Mouse (Mus musculus) gastrocnemius, postnatal 4 days (tissue): ENCODE measurements around the gene Lrrfip1. TPM values are rescaled to one million over a fixed set of nuclear protein-coding genes. Genes with fewer than 3 reads are reported as not detected.

Experiments used
- DNase-seq, 2 experiments: peaks; one replicate each; pipeline ENCODE4 v3.0.0; 2021 to 2022; ENCODE audit warnings: low spot score in 2 of 2, mixed read lengths in 2 of 2
- long read RNA-seq, 2 experiments: library from polyadenylated mRNA; stranded (forward); transcript quantifications; one replicate each; pipeline ENCODE4 v2.0.0; 2021
- total RNA-seq, 2 experiments: library from RNA; stranded (reverse); gene quantifications; 2 replicates each; pipeline ENCODE4 v1.2.3; 2021

Lrrfip1 gene
- total RNA-seq: 100 to 1,000 TPM; 206 to 229 TPM
- long read RNA-seq, experiment 1, transcript Lrrfip1-203 (8 exons, 3,645 nt): major isoform, 5 of 113 reads
- long read RNA-seq, experiment 1, partial matches to known transcripts: 7 of 113 reads
- long read RNA-seq, experiment 1, other reads (novel, unspliced or antisense): 97 of 113 reads
- long read RNA-seq, experiment 2, partial matches to known transcripts: 14 of 141 reads
- long read RNA-seq, experiment 2, other reads (novel, unspliced or antisense): 124 of 141 reads

GRCm38 (mm10) chr1:90998268-90998890 lies at the start of gene Lrrfip1:
Lrrfip1 (plus strand) TSS chr1:90998737.
- DNase-seq: peak; percentile 59 to 71

- DNase-seq: no peak
Measured at GRCm38 (mm10) chr1:90949309-90949708, 49.2 kb upstream of the Lrrfip1 start.

DNA sequence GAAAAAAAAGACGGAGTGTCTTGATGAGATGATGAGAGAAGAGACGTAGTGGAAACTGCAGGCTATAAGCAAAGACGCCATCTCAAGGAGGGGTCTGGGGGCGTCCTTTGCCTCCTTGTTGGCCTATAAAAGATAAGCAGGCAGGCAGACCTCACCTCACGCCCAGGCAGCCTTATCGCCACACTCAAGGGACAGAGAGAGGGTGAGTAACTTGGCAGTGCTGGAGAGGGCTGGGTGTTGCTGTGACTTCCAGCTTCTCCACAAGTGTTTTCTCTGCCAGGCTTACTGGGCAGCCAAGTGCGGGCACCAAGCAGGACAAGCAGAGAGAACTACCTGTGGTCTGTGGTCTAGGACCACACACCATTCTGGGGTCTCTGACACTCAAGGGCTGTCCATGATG lies 46.9 kb upstream of the Lrrfip1 start:
- no peak for DNase-seq

GRCm38 (mm10) chr1:90952808-90953207 lies 45.7 kb upstream of the Lrrfip1 start, which contains the start of gene Prlh:
Prlh (plus strand) TSS chr1:90953108.
- DNase-seq: no peak

DNA sequence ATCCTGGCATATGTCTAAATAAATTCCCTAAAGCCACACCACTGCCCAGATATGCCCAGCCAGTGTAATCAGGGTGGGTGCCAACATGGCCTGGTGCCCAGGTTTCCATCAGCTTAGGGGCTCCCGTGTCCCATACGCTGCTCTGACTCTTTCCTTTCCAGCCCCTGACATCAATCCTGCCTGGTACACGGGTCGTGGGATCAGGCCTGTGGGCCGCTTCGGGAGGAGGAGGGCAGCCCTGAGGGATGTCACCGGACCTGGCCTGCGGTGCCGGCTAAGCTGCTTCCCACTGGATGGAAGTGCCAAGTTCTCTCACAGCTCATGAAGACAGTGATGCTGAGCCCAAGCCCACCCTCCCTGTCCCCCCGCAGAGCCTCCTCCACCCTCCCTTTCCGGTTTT lies 44.8 kb upstream of the Lrrfip1 start:
- DNase-seq: no peak

DNA sequence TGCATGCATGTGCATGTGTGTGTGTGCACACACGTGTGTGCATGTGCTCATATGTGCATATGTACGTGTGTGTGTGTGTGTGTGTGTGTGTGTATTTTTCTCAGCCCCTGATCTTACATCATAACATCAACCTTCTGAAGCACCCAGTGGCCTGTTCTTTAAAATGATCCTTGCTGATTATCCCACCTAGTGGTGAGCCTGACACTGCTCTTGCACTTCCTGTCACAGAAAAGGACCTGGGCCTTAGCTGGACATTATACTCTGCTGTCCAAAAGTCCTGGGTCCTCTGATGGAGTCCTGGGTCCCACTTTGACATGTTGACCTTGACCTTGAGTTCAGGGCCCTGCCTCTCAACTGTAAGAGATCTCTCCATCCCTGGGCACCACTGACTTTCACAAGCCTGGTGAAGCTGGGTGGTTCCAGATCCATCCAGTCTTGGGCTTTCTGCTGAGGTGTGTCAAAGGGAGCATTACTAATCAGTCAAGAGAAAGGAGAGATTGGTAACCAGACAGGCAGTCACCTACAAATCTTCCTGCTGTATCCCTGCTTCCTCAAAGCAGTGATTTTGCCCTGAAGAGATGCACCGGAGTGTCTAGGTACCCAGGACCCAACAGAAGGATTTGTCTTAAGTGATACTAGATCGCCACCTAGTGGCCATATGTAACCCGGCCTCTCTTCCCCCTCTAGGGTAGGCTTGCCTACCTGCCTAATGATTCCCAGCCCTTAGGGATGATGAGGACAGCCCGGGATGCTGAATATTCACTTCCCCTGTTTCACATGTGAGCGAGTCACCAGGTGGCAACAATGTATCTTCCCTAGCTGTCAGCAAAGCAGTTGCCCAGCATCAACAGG lies 42.1 kb upstream of the Lrrfip1 start:
- peak in 1 of 2 experiments; percentile 49 for DNase-seq

DNA sequence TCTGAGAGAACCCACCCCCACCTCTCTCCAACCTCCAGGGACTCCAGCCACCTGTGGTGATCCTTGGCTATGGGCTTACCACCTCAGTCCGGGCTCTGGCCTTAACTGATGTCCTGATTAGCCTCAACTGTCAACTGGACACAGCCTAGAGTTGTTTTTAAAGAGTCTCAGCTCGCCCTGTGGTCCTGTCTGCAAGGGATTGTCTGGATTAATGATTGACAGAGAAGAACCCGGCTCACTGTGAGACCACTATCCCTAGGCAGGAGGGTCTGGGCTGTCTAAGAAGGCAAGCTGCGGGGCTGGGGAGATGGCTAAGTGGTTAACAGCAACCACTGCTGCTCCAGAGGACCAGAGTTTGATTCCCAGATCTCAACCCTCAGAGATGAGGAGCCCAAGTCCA lies 36.0 kb upstream of the Lrrfip1 start:
- DNase-seq: no peak

DNA sequence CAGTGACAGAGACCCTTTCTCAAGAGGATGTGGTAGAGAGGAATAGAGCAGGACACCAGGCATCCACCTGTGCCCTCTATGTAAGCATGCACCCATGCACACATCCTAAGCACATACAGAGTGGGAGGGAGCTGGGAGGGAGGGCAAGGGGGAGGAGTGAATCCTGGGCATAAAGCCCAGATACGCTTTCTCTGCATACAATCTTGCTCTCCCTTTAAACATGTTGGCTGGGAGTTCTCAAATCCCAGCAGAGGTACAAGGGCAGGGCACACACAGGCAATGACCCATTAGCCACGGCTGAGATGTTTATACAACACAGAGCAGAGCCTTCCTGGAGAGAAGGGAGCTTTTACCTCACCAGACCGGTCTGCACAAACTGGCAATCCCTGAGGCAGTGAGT lies 35.5 kb upstream of the Lrrfip1 start:
- no peak for DNase-seq

- DNase-seq: peak in 1 of 2 experiments; percentile 51
Measured at GRCm38 (mm10) chr1:90967583-90967982, 31.0 kb upstream of the Lrrfip1 start.

DNA sequence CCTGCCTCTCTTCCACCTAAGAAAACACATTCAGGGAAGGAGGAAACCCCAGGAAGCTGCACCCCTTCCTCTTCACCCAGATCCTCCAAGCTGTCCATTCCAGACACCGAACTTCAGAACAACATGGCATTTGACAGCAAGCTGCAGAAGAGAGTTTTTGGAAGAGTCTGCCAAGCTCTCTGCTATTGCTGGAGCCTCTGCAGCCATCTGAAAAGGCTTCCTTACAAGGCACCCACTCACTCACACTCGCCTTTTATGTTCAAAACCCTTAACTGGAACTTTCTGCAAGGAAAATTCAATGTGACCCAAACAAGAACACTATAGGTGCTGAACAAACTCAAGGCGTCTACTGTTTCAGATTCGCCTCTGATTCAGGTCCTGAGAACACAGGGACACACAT lies 29.9 kb upstream of the Lrrfip1 start:
- no peak for DNase-seq

DNA sequence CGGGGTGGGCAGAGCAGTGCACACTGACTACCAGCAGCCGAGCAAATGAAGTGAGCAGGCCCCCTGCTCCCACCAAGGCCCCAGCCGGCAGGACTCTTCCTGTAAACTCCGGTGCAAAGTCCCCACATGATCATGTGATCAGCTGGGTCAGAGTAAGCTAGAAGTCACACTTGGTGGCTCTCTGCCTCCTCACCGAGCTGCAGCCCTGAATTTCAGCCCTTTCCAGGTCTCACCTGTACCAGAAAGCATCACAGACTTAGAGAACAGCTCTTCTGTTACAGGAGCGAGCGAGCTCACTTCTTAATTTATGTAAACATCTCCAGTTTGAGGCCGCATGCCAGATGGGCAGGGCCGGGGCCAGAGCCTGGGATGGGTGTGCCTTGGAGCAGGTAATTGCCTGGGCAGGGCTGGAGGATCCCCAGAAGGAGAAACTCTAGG lies 29.2 kb upstream of the Lrrfip1 start, which contains the start of gene Rab17:
TSS of gene Rab17 (minus strand) at position 315 of the 438 bp plus-strand sequence.
- DNase-seq: no peak

DNA sequence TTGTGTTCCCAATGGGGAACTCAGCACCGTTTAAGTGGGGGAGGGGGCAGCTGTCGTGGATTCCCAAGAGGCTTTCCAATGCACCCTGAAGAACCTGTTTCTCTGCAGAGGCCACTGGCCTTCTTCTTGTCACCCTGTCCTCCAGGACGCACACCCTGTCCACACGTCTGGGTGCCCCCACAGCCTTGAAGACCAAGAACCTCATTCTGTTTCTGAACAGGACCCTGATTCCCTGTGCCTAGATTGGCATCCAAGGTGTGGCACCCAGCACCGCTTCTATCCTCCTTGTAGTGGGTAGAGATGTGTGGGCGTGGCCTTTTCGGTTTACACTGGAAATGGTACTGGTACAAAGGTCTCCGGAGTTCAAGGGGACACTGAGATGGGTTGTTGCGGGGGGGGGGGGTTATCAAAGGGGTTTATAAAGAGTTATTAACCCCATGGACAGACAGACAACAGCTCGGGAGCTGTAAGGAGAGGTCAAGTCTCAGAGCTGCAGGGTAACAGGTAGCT lies 28.6 kb upstream of the Lrrfip1 start:
- no peak for DNase-seq

GRCm38 (mm10) chr1:90972911-90973573 lies 25.5 kb upstream of the Lrrfip1 start:
- peak; percentile 92 to 95 for DNase-seq

DNA sequence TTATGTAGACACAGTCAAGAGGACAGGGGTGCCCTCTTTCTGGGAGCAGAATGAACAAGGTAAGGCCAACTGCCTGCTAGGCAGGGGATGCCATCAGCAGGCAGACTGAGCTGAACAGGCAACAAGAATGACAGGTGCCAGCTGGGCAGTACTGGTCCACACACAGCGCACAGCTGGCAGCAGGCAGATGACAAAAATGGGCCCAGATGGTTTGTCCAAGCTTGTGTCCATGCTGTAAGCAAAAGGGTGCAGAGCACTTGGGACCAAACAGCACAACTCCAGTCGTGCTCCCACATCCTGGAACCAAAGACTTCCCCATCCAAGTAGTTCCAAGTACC lies 25.0 kb upstream of the Lrrfip1 start:
- no peak for DNase-seq

GRCm38 (mm10) chr1:90974906-90975649 lies 23.5 kb upstream of the Lrrfip1 start:
- DNase-seq: peak in 1 of 2 experiments; percentile 46

GRCm38 (mm10) chr1:90975960-90976359 lies 22.6 kb upstream of the Lrrfip1 start:
- DNase-seq: no peak

DNA sequence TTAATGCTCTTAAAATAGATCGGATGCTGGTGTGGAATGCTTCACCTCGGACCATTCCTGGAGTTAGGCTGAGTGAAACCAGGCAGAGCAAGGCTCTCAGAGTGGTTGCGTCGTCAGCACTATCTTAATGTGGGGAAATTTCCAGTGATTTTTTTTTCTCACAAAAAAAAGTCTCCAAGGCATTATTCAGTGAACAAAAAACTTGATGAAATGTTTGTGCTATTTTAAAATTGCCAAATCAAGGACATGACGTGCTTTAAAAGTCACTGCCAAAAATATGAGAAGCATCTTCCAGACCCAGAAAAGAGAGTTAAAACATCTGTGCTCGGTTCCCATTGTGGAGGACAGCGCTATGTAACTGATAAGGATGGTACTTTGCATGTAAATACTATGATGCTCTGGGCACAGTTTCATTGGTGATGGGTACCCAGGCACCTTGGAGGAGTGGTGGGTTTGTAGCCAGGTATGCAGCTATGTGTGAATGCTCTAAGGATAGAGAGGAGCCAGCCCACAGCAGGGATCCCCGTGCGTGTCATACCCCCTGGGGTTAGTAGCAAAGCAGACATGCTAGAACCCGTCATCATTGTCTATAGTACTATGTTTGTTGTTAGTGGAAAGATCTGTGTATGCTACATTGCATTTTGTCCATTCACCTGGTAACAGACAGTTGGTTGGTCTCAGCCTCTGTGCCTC lies 17.8 kb upstream of the Lrrfip1 start:
- DNase-seq: peak in 1 of 2 experiments; percentile 11

- DNase-seq: peak in 1 of 2 experiments; percentile 11
Measured at GRCm38 (mm10) chr1:90981346-90981745, 17.2 kb upstream of the Lrrfip1 start.

GRCm38 (mm10) chr1:90995916-90996315 lies 2.6 kb upstream of the Lrrfip1 start:
- DNase-seq: no peak

DNA sequence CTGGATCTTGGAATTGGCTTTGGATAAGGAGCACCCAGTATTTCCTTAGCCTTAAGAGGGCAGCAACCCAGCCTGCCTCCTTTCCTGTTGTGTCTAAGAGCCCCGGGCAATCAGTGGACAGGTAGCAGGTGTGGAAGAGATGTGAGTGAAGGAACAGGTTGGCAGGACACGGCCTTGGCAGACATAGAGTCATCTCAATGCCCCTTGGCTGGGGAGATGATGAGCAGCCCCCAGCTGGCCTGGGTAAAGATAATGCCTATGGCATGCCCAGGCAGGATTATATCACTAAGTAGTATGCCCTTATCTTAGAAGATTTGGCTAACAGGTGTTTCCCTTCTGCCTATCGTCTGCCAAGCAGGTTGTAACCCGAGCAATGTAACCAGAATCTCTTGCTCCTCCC lies 1.4 kb upstream of the Lrrfip1 start:
- DNase-seq: no peak
